Mouse (Mus musculus): ENCODE measurements around the gene Gm26920. TPM values are rescaled to one million over a fixed set of nuclear protein-coding genes. Genes with fewer than 3 reads are reported as not detected.

The Gm26920 gene
- polyA plus RNA-seq, 1 experiment: not detected

- no peaks in the 10 kb centered on the region for H3K27me3 ChIP-seq (ENCODE audit: control insufficient read depth, insufficient read depth, low read length)
- H3K27ac ChIP-seq (ENCODE audit: control insufficient read depth, insufficient read depth, low read depth, low read length): no peak overlapping the region
- no peak for TF ChIP-seq CTCF (IDR thresholded peaks at IDR 0.05; ENCODE audit: control insufficient read depth, insufficient read depth, insufficient replicate concordance, low read depth, low read length)
- no peak overlapping the region for H3K4me3 ChIP-seq (ENCODE audit: control insufficient read depth, low read depth, low read length)
- H3K36me3 ChIP-seq (ENCODE audit: control insufficient read depth, insufficient read depth, low read length): no peaks in the 10 kb centered on the region; the same call in 1 of the 2 replicates
- H3K4me1 ChIP-seq (ENCODE audit: control insufficient read depth, insufficient read depth, low read length): no peaks in the 10 kb centered on the region
Observed at GRCm38 (mm10) chr7:30027331-30027730, 62.9 kb downstream of the Gm26920 start.

- Histone ChIP-seq H3K4me3 (ENCODE audit: control insufficient read depth, low read depth, low read length) (no peak overlapping the region), H3K27ac (ENCODE audit: control insufficient read depth, insufficient read depth, low read depth, low read length) (no peak overlapping the region), H3K36me3 (ENCODE audit: control insufficient read depth, insufficient read depth, low read length) (no peaks in the 10 kb centered on the region; the same call in 1 of the 2 replicates), H3K27me3 (ENCODE audit: control insufficient read depth, insufficient read depth, low read length) (no peaks in the 10 kb centered on the region), H3K4me1 (ENCODE audit: control insufficient read depth, insufficient read depth, low read length) (no peaks in the 10 kb centered on the region)
- TF ChIP-seq CTCF (IDR thresholded peaks at IDR 0.05; ENCODE audit: control insufficient read depth, insufficient read depth, insufficient replicate concordance, low read depth, low read length): no peak
- no peak for TF ChIP-seq POLR2A (IDR thresholded peaks at IDR 0.05; ENCODE audit: control insufficient read depth, low read depth, low read length)
Observed at GRCm38 (mm10) chr7:30025358-30025757, 64.9 kb downstream of the Gm26920 start.

DNA sequence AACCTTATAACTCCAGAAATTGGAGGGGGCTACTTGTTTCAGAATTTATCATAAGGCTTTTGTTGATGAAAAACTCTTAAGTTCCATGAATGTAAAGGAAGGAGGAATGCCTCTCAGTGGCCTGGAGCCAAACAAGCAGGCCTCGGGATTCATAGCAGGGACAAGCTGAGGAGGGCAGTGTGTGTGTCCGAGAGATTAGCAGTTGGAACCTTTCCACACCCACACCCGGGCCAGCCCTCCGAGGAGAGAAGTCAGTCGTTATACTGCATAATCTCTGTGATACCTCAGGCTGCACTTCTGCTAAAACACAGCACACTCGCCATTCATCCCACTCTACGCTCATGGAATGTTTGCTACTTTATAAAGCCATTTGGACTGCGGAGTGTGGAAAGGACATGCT lies 66.4 kb downstream of the Gm26920 start:
- Histone ChIP-seq H3K4me3 (ENCODE audit: control insufficient read depth, low read depth, low read length) (no peak overlapping the region), H3K27me3 (ENCODE audit: control insufficient read depth, insufficient read depth, low read length) (no peaks in the 10 kb centered on the region), H3K27ac (ENCODE audit: control insufficient read depth, insufficient read depth, low read depth, low read length) (no peak overlapping the region), H3K36me3 (ENCODE audit: control insufficient read depth, insufficient read depth, low read length) (no peaks in the 10 kb centered on the region; the same call in 1 of the 2 replicates), H3K4me1 (ENCODE audit: control insufficient read depth, insufficient read depth, low read length) (no peaks in the 10 kb centered on the region)
- TF ChIP-seq CTCF (IDR thresholded peaks at IDR 0.05; ENCODE audit: control insufficient read depth, insufficient read depth, insufficient replicate concordance, low read depth, low read length) (no peak), POLR2A (IDR thresholded peaks at IDR 0.05; ENCODE audit: control insufficient read depth, low read depth, low read length) (no peak)

DNA sequence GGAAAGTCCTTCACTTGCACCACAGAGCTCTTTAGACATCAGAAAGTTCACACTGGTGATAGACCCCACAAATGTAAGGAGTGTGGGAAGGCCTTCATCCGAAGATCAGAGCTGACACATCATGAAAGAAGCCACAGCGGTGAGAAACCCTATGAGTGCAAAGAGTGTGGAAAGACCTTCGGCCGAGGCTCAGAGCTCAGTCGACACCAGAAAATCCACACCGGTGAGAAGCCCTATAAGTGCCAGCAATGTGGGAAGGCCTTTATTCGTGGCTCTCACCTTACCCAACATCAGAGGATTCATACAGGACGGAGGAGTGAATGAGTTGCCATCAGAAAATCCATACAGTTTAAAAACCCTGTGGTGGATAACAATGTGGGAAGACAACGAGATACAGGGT lies 66.9 kb downstream of the Gm26920 start:
- Histone ChIP-seq H3K27ac (ENCODE audit: control insufficient read depth, insufficient read depth, low read depth, low read length) (no peak overlapping the region), H3K4me1 (ENCODE audit: control insufficient read depth, insufficient read depth, low read length) (no peaks in the 10 kb centered on the region), H3K4me3 (ENCODE audit: control insufficient read depth, low read depth, low read length) (no peak overlapping the region), H3K36me3 (ENCODE audit: control insufficient read depth, insufficient read depth, low read length) (no peaks in the 10 kb centered on the region; the same call in none of the 2 replicates), H3K27me3 (ENCODE audit: control insufficient read depth, insufficient read depth, low read length) (no peaks in the 10 kb centered on the region)
- TF ChIP-seq CTCF (IDR thresholded peaks at IDR 0.05; ENCODE audit: control insufficient read depth, insufficient read depth, insufficient replicate concordance, low read depth, low read length) (no peak), POLR2A (IDR thresholded peaks at IDR 0.05; ENCODE audit: control insufficient read depth, low read depth, low read length) (no peak)

DNA sequence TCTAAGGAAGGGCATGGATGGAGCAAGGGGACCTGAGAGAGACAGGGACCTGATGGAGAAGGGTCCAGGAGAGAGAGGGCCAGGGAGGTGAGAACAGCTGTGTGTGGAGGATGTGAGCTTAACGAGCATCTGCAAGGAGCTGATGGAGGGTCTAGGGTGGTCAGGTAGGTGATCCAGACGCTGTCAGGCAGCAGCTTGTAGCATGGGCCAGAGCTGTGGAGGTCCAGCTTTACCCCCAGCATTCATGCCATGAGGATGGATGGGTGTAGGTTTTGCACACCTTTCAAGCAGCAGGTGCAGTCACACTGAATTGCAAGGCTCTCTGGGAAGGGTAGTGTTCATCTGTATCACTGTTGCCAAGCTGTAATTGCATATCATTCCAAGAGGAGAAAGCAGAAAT lies 70.7 kb downstream of the Gm26920 start:
- H3K4me3 ChIP-seq (ENCODE audit: control insufficient read depth, low read depth, low read length): no peak overlapping the region
- H3K27me3 ChIP-seq (ENCODE audit: control insufficient read depth, insufficient read depth, low read length): no peaks in the 10 kb centered on the region
- TF ChIP-seq POLR2A (IDR thresholded peaks at IDR 0.05; ENCODE audit: control insufficient read depth, low read depth, low read length): no peak
- TF ChIP-seq CTCF (IDR thresholded peaks at IDR 0.05; ENCODE audit: control insufficient read depth, insufficient read depth, insufficient replicate concordance, low read depth, low read length): no peak
- no peaks in the 10 kb centered on the region; the same call in none of the 2 replicates for H3K36me3 ChIP-seq (ENCODE audit: control insufficient read depth, insufficient read depth, low read length)
- no peak overlapping the region for H3K27ac ChIP-seq (ENCODE audit: control insufficient read depth, insufficient read depth, low read depth, low read length)
- H3K4me1 ChIP-seq (ENCODE audit: control insufficient read depth, insufficient read depth, low read length): peaks cover 3% of the 10 kb centered on the region

GRCm38 (mm10) chr7:30017226-30017625 lies 73.0 kb downstream of the Gm26920 start:
- Histone ChIP-seq H3K4me3 (ENCODE audit: control insufficient read depth, low read depth, low read length) (no peak overlapping the region), H3K36me3 (ENCODE audit: control insufficient read depth, insufficient read depth, low read length) (no peaks in the 10 kb centered on the region; the same call in 1 of the 2 replicates), H3K27ac (ENCODE audit: control insufficient read depth, insufficient read depth, low read depth, low read length) (no peak overlapping the region), H3K27me3 (ENCODE audit: control insufficient read depth, insufficient read depth, low read length) (no peaks in the 10 kb centered on the region), H3K4me1 (ENCODE audit: control insufficient read depth, insufficient read depth, low read length) (peaks cover 3% of the 10 kb centered on the region)
- no peak for TF ChIP-seq POLR2A (IDR thresholded peaks at IDR 0.05; ENCODE audit: control insufficient read depth, low read depth, low read length)
- no peak for TF ChIP-seq CTCF (IDR thresholded peaks at IDR 0.05; ENCODE audit: control insufficient read depth, insufficient read depth, insufficient replicate concordance, low read depth, low read length)

DNA sequence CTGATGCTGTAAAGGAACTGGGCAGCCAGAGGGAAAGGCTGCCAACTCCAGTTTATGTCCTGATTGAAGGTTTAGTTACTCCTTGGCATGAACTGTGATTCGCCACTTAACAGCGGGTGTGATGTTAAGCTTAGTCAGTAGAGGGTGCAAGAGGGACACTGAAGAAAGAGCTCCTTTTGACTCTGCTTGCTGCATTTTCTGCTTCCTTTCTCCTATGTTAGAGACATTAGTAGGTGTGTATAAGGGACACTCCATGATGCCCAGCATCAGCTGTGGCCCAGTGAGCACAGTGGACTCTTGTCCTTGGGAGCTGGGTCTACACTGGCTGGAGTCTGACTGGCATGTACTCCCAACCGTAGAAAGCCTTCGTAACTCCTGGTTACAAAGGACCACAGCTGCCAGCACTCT lies 77.2 kb downstream of the Gm26920 start:
- TF ChIP-seq POLR2A (IDR thresholded peaks at IDR 0.05; ENCODE audit: control insufficient read depth, low read depth, low read length) (no peak), CTCF (IDR thresholded peaks at IDR 0.05; ENCODE audit: control insufficient read depth, insufficient read depth, insufficient replicate concordance, low read depth, low read length) (no peak)
- Histone ChIP-seq H3K27me3 (ENCODE audit: control insufficient read depth, insufficient read depth, low read length) (no peaks in the 10 kb centered on the region), H3K4me1 (ENCODE audit: control insufficient read depth, insufficient read depth, low read length) (peaks cover 3% of the 10 kb centered on the region), H3K27ac (ENCODE audit: control insufficient read depth, insufficient read depth, low read depth, low read length) (no peak overlapping the region), H3K4me3 (ENCODE audit: control insufficient read depth, low read depth, low read length) (no peak overlapping the region), H3K36me3 (ENCODE audit: control insufficient read depth, insufficient read depth, low read length) (no peaks in the 10 kb centered on the region)
